Mouse (Mus musculus) ES-Bruce4 (cell line): ENCODE measurements at regions not wholly inside any gene's neighbourhood (a gene's known extent, or its start where the extent isn't known, plus 50 kb on each side); places are given as distances from the start of the nearest gene placed in this dataset.
A peak's percentile ranks its signal among the peaks of the same experiment; 100 is the strongest.

Experiments used
- H3K27ac ChIP-seq: 2 replicates; pipeline ENCODE4 v1.5.1; 2012; ENCODE audit warnings: low read length, inconsistent platforms; ENCODE audit not compliant: insufficient read depth
- H3K27me3 ChIP-seq: 2 replicates; pipeline ENCODE4 v1.6.1; 2012; ENCODE audit warnings: mild to moderate bottlenecking, low read length, inconsistent platforms; ENCODE audit not compliant: control insufficient read depth, poor library complexity, insufficient read depth, severe bottlenecking
- H3K36me3 ChIP-seq: 2 replicates; pipeline ENCODE4 v1.6.1; 2012; ENCODE audit warnings: inconsistent platforms, mild to moderate bottlenecking, low read length, moderate library complexity; ENCODE audit not compliant: control insufficient read depth, poor library complexity, insufficient read depth, severe bottlenecking
- H3K4me1 ChIP-seq: one replicate; pipeline ENCODE4 v1.8.1; 2011; ENCODE audit warnings: low read length; ENCODE audit not compliant: control insufficient read depth, insufficient read depth
- H3K4me3 ChIP-seq: 2 replicates; pipeline ENCODE4 v1.5.1; 2011; ENCODE audit warnings: low read depth, mild to moderate bottlenecking, low read length
- H3K9ac ChIP-seq: 2 replicates; pipeline ENCODE4 v1.6.1; 2012; ENCODE audit warnings: low read depth, mild to moderate bottlenecking, inconsistent platforms; ENCODE audit not compliant: poor library complexity, severe bottlenecking
- H3K9me3 ChIP-seq: replicated peaks from 2 replicates; pipeline ENCODE4 v1.6.1; 2012; ENCODE audit warnings: mild to moderate bottlenecking, low read length, inconsistent platforms; ENCODE audit not compliant: control insufficient read depth, poor library complexity, insufficient read depth, severe bottlenecking
- CTCF ChIP-seq: IDR thresholded peaks from one replicate; pipeline ENCODE4 v1.8.1; 2011; ENCODE audit warnings: low read depth, low read length
- EP300 ChIP-seq: IDR thresholded peaks from 2 replicates; pipeline ENCODE4 v1.6.1; 2011; ENCODE audit warnings: low read depth, low read length; ENCODE audit not compliant: insufficient read depth
- POLR2A ChIP-seq: IDR thresholded peaks from one replicate; pipeline ENCODE4 v1.8.1; 2011; ENCODE audit warnings: low read length; ENCODE audit not compliant: insufficient read depth

DNA sequence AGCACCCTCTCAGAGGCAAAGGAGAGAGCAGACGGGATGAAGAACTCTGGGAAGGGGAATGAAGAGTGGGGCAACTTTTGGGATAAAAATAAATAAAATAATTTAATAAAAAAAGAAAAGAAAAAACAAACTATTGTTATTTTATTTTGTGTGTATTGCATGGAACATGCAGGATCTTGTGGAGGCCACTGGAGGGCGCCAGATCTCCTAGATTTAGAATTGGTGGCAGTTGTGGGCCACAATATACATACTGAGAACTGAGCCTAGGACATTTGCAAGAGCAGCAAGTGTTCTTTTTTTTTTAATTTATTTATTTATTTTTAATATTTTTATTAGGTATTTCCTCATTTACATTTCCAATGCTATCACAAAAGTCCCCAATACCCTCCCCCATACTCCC lies 110.2 kb upstream of the Tacr3 start:
- Histone ChIP-seq H3K4me3 (no peak overlapping the region), H3K27ac (no peak overlapping the region), H3K36me3 (no peaks in the 10 kb centered on the region), H3K27me3 (no peaks in the 10 kb centered on the region), H3K9me3 (no peaks in the 10 kb centered on the region), H3K9ac (no peak overlapping the region), H3K4me1 (no peaks in the 10 kb centered on the region)
- TF ChIP-seq EP300 (no peak), CTCF (peak; percentile 26), POLR2A (no peak)

DNA sequence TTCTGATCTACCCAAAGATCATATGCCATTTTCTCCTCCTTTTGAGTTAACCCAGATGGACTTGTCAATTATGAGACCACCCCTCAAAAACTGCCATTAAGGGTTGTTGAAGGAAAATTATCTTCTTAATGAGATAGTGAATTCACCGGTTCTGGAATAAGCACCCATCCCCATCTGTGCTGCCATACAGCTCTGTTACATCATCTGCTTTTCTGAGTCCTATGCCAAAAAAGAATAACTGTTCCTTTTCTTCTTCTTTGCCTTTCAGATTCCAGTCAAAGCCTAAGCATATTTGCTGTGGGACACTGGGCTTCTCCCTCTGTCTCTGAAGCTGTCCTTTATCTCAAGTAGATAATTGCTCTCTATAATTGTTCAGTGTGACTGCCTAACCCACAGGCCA lies 93.1 kb upstream of the Tacr3 start:
- no peaks in the 10 kb centered on the region for H3K27me3 ChIP-seq
- no peak overlapping the region for H3K9ac ChIP-seq
- no peaks in the 10 kb centered on the region for H3K36me3 ChIP-seq
- H3K4me1 ChIP-seq: no peaks in the 10 kb centered on the region
- H3K27ac ChIP-seq: no peak overlapping the region
- H3K9me3 ChIP-seq: no peaks in the 10 kb centered on the region
- no peak overlapping the region for H3K4me3 ChIP-seq
- no peak for TF ChIP-seq EP300
- no peak for TF ChIP-seq CTCF
- no peak for TF ChIP-seq POLR2A

DNA sequence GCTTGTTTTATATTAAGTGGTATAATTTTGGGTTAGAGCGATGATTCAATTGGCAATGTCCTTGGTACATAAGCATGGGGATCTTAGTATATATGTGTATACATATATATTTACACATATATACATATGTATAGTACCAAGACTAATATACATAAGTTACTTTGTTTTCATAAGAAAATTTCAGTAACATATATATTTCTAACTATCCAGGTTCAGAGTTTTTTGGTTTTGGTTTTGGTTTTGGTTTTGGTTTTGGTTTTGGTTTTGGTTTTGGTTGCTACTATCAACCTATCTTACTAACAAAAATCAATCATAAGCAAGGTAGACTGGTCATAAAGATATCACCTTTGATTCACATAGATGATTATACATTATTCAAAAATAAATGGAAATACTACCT lies 67.7 kb upstream of the Tacr3 start:
- Histone ChIP-seq H3K4me1 (no peaks in the 10 kb centered on the region), H3K27me3 (no peaks in the 10 kb centered on the region), H3K4me3 (no peak overlapping the region), H3K9ac (no peak overlapping the region), H3K9me3 (no peaks in the 10 kb centered on the region), H3K27ac (no peak overlapping the region), H3K36me3 (no peaks in the 10 kb centered on the region)
- TF ChIP-seq EP300 (no peak), CTCF (no peak), POLR2A (no peak)

DNA sequence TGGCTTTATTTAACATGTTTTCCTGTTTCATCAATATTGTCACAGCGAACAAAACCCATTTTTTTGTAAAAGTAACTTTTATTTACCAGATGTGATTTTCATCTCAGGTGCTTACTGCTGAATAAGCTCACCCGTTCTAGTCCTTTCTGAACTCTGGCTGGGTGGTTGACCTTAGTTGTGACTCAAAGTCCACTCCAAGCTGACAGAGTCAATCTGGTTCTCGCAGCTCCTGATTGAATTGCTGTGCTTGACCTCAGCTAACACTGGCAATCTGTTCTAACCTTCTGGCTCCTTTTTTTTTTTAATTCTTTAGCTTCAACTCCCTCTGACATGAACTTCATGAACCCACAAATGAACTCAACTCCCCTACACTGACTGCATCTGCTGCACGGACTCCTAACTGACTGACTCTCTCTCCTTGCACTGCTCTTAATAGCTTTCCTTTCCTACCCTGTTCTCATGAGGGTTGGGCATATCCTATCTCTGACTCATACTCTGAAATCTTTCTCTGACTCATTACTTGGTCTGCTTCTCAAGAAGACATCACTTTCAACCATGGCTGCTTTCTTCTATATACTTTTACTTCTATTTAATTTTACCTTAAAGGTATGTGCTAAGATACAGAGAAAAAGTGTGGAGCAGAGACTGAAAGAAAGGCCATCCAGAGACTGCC lies 65.4 kb upstream of the Tacr3 start:
- TF ChIP-seq EP300 (no peak), CTCF (no peak), POLR2A (no peak)
- Histone ChIP-seq H3K27ac (no peak overlapping the region), H3K4me3 (no peak overlapping the region), H3K27me3 (no peaks in the 10 kb centered on the region), H3K4me1 (no peaks in the 10 kb centered on the region), H3K9ac (no peak overlapping the region), H3K36me3 (no peaks in the 10 kb centered on the region), H3K9me3 (no peaks in the 10 kb centered on the region)
